Mouse (Mus musculus) ovary, postnatal 36 days (tissue): ENCODE measurements around the gene AA467197.

Experiments used
- DNase-seq: peaks from one replicate; pipeline ENCODE4 v3.0.0; 2022; ENCODE audit warnings: low spot score, mixed read lengths

Gene AA467197

GRCm38 (mm10) chr2:122638673-122639072 lies 1.9 kb downstream of the AA467197 start:
- DNase-seq: no peak

GRCm38 (mm10) chr2:122652096-122653084 lies 15.6 kb downstream of the AA467197 start:
- DNase-seq: no peak

GRCm38 (mm10) chr2:122656052-122656451 lies 19.3 kb downstream of the AA467197 start:
- no peak for DNase-seq

- DNase-seq: no peak
These were observed 20.0 kb downstream of the AA467197 start for GRCm38 (mm10) chr2:122656767-122657166.

- DNase-seq: no peak
These were observed 21.1 kb downstream of the AA467197 start for GRCm38 (mm10) chr2:122657707-122658524.

GRCm38 (mm10) chr2:122659825-122660224 lies 23.0 kb downstream of the AA467197 start:
- DNase-seq: no peak

- no peak for DNase-seq
These were observed 28.6 kb downstream of the AA467197 start for GRCm38 (mm10) chr2:122665253-122665972.

- peak; percentile 17 for DNase-seq
These were observed 29.4 kb downstream of the AA467197 start for GRCm38 (mm10) chr2:122665973-122666875.

- no peak for DNase-seq
These were observed 31.1 kb downstream of the AA467197 start for GRCm38 (mm10) chr2:122667856-122668255.

- DNase-seq: no peak
These were observed 34.9 kb downstream of the AA467197 start for GRCm38 (mm10) chr2:122671714-122672113.

- no peak for DNase-seq
These were observed 36.1 kb downstream of the AA467197 start for GRCm38 (mm10) chr2:122672841-122673240.

- DNase-seq: no peak
These were observed 38.3 kb downstream of the AA467197 start for GRCm38 (mm10) chr2:122675126-122675525.

- no peak for DNase-seq
These were observed 44.8 kb downstream of the AA467197 start for GRCm38 (mm10) chr2:122681379-122682137.

GRCm38 (mm10) chr2:122682520-122682919 lies 45.7 kb downstream of the AA467197 start:
- no peak for DNase-seq

- DNase-seq: no peak
These were observed 46.9 kb downstream of the AA467197 start for GRCm38 (mm10) chr2:122683641-122684040.

- DNase-seq: no peak
These were observed 49.9 kb downstream of the AA467197 start for GRCm38 (mm10) chr2:122686665-122687064.
